Mouse (Mus musculus): ENCODE data around the gene Chil1.

GRCm38 (mm10) chr1:134154121-134154520 lies 27.9 kb upstream of the Chil1 start:
- TF ChIP-seq POLR2A (IDR thresholded peaks at IDR 0.05; ENCODE audit: low read depth, low read length) (no peak), CTCF (conservative IDR thresholded peaks at IDR 0.05; ENCODE audit: insufficient read depth, insufficient read length, low read depth, low read length) (no peak)
